Mouse (Mus musculus): ENCODE results near the gene Cacng8.

DNA sequence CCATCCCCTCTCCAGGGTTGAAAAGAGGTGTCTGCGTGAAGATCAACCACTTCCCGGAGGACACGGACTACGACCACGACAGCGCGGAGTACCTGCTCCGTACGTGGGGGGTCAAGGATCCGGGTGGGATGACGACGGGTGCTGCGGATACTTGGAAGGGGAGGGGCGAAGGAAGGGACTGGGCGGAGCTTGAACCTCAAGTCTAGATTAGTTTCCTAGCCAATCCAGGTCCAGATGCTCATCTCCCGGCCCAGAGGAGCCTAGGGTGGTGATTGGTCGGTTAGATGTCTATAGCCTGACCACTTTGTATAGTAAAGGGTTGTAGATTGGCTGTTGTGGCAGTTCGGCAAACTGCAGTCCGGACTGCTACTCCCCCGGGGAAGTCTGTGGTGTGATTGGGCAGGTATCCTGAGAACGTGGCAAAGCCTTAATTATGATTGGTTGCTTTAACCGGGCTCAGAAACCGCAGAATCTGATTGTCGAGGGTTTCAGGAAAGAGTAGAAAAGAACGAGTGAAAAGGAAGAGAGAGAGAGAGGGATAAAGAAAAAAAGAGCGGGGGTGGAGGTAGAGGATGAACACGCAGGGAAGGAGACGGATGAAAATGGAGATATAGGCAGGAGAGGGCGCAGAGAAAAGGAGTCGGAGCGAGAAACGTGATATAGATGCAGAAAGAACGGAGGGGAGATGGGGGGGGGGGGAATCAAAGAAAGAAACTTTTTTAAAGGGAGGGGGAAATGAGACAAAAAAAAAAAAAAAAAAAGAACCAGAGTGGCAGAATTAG, 20.9 kb downstream of the Cacng8 start:
- TF ChIP-seq CTCF (IDR thresholded peaks at IDR 0.05; ENCODE audit: control insufficient read depth, insufficient read depth, low read length) (no peak), POLR2A (IDR thresholded peaks at IDR 0.05; ENCODE audit: borderline replicate concordance, control insufficient read depth, low read depth, low read length) (no peak)

Data from bone marrow, adult 2 months (tissue).